ENCODE assay signal across 8 mouse cellular contexts in genomic region chr16:16357908-16358307, GRCm38 (mm10). TPM values are rescaled to one million over a fixed set of nuclear protein-coding genes. Genes with fewer than 3 reads are reported as not detected.
DNase-seq lines count a peak whose midpoint lies in the region; ATAC-seq and TF ChIP-seq lines count a peak whose summit lies in the region.

No protein-coding gene starts in this region.

- dilution Hi-C loops in CH12.LX (cut with MboI; ENCODE audit: extremely low pct_ligation_motif_present, extremely low pct_unique_long_range_greater_than_20kb, low sequenced_read_pairs), result no loop called here

- H3K4me2 ChIP-seq in CH12.LX (ENCODE audit: insufficient read depth, low read depth, poor library complexity, severe bottlenecking), result peak overlapping the region; percentile 97
- H3K4me2 ChIP-seq in hindbrain, postnatal 0 days (ENCODE audit: low read depth, low read length), result peak overlapping the region; percentile 61

- no peak for TF ChIP-seq EP300 in CH12.LX (IDR thresholded peaks at IDR 0.05; ENCODE audit: low read length)

- DNase-seq in adrenal gland, postnatal 10 days, result peak; percentile 9
- no peak for DNase-seq in adrenal gland, postnatal 14 days
- peak; percentile 34 for DNase-seq in CH12.LX (ENCODE audit: extremely low read depth)
- peak; percentile 21 for DNase-seq in embryonic facial prominence, embryonic 10.5 days (ENCODE audit: low spot score)
- DNase-seq in hindbrain, postnatal 0 days (ENCODE audit: low spot score), result peak; percentile 18
- no peak for DNase-seq in midbrain, embryonic 10.5 days (ENCODE audit: low spot score)

- H3K4me3 ChIP-seq in CH12.LX (replicated peaks in 1 of 3; ENCODE audit: low read depth in 2 of 3, low read length in 2 of 3, poor library complexity in 1 of 3), result peak overlapping the region; percentile 80 to 98 (median 84)
- H3K4me3 ChIP-seq in embryonic facial prominence, embryonic 10.5 days, result peak overlapping the region; percentile 70
- peak overlapping the region; percentile 97 for H3K4me3 ChIP-seq in hindbrain, postnatal 0 days (ENCODE audit: low read length)
- peak overlapping the region; percentile 96 for H3K4me3 ChIP-seq in midbrain, embryonic 10.5 days

- peaks cover under 1 to 13% of the 10 kb centered on the region in 2 experiments for H3K36me3 ChIP-seq in CH12.LX (replicated peaks in 1 of 2; ENCODE audit: control insufficient read depth in 1 of 2, insufficient read depth in 1 of 2, low read length in 1 of 2)
- peaks cover 9% of the 10 kb centered on the region for H3K36me3 ChIP-seq in embryonic facial prominence, embryonic 10.5 days (replicated peaks)
- H3K36me3 ChIP-seq in hindbrain, postnatal 0 days (ENCODE audit: insufficient read depth, low read length), result no peaks in the 10 kb centered on the region
- H3K36me3 ChIP-seq in midbrain, embryonic 10.5 days, result peaks cover 9% of the 10 kb centered on the region

- no peak for TF ChIP-seq POLR2A in CH12.LX (IDR thresholded peaks at IDR 0.05; ENCODE audit: low read depth, low read length)

- H3K27me3 ChIP-seq in CH12.LX (replicated peaks), result no peaks in the 10 kb centered on the region
- H3K27me3 ChIP-seq in embryonic facial prominence, embryonic 10.5 days (replicated peaks; ENCODE audit: low read depth, poor library complexity, severe bottlenecking), result no peaks in the 10 kb centered on the region
- H3K27me3 ChIP-seq in hindbrain, postnatal 0 days (ENCODE audit: insufficient read depth, low read length), result no peaks in the 10 kb centered on the region
- no peaks in the 10 kb centered on the region for H3K27me3 ChIP-seq in midbrain, embryonic 10.5 days (ENCODE audit: low read depth, poor library complexity, severe bottlenecking)

- ATAC-seq in hindbrain, postnatal 0 days, result no peak
- no peak for ATAC-seq in erythroid progenitor cell, adult 5-6 weeks (replicated peaks; ENCODE audit: low FRiP score, poor library complexity, severe bottlenecking)
- ATAC-seq in CD4-positive, CD25-positive, alpha-beta regulatory T cell, adult 4 months, result no peak

- H3K27ac ChIP-seq in CH12.LX (ENCODE audit: insufficient read depth, low read depth), result no peak overlapping the region
- peak overlapping the region; percentile 90 for H3K27ac ChIP-seq in embryonic facial prominence, embryonic 10.5 days (replicated peaks)
- peak overlapping the region; percentile 93 for H3K27ac ChIP-seq in hindbrain, postnatal 0 days
- H3K27ac ChIP-seq in midbrain, embryonic 10.5 days (replicated peaks), result peak overlapping the region; percentile 93

- peak in 1 of 2 experiments; percentile 70; a peak in 2 of 4 replicates for TF ChIP-seq CTCF in CH12.LX (conservative IDR thresholded peaks at IDR 0.05 in 1 of 2, IDR thresholded peaks at IDR 0.05 in 1 of 2; ENCODE audit: low read depth in 2 of 2, low read length in 2 of 2)
- TF ChIP-seq CTCF in hindbrain, postnatal 0 days (IDR thresholded peaks at IDR 0.05; ENCODE audit: low read depth), result peak; percentile 65

- H3K79me2 ChIP-seq in CH12.LX (replicated peaks; ENCODE audit: control insufficient read depth, extremely low read depth, insufficient read depth, poor library complexity, severe bottlenecking), result peaks cover 30% of the 10 kb centered on the region

- TF ChIP-seq RAD21 in CH12.LX (IDR thresholded peaks at IDR 0.05; ENCODE audit: low read depth, low read length), result no peak; the same call in 1 of the 2 replicates

- H3K4me1 ChIP-seq in CH12.LX (ENCODE audit: control insufficient read depth in 1 of 2, insufficient read depth in 2 of 2), result peaks cover 0 to 26% of the 10 kb centered on the region in 2 experiments; a peak in 2 of 4 replicates
- H3K4me1 ChIP-seq in embryonic facial prominence, embryonic 10.5 days, result peaks cover 4% of the 10 kb centered on the region
- peaks cover 10% of the 10 kb centered on the region; the same call in 1 of the 2 replicates for H3K4me1 ChIP-seq in hindbrain, postnatal 0 days (ENCODE audit: insufficient read depth, low read length)
- peaks cover 8% of the 10 kb centered on the region for H3K4me1 ChIP-seq in midbrain, embryonic 10.5 days

- WGBS in embryonic facial prominence, embryonic 10.5 days, result 17% methylated on average over 6 of the region's 6 CpGs
- WGBS in hindbrain, postnatal 0 days, result 8% methylated on average over 6 of the region's 6 CpGs
- 12% methylated on average over 6 of the region's 6 CpGs for WGBS in midbrain, embryonic 10.5 days

- H3K9me3 ChIP-seq in CH12.LX (replicated peaks; ENCODE audit: low read length), result peaks cover 8% of the 10 kb centered on the region
- peaks cover under 1% of the 10 kb centered on the region for H3K9me3 ChIP-seq in embryonic facial prominence, embryonic 10.5 days
- 0 out of 2 replicates have a peak, but pooled peaks cover under 1% of the 10 kb centered on the region for H3K9me3 ChIP-seq in hindbrain, postnatal 0 days (ENCODE audit: low read length)
- H3K9me3 ChIP-seq in midbrain, embryonic 10.5 days (replicated peaks), result no peaks in the 10 kb centered on the region; the same call in 1 of the 2 replicates

- in situ Hi-C loops in CH12.LX (cut with MboI; ENCODE audit: low pct_ligation_motif_present, low pct_unique_long_range_greater_than_20kb, low sequenced_read_pairs), result no loop called here

- peak overlapping the region; percentile 61 for H3K9ac ChIP-seq in CH12.LX (ENCODE audit: insufficient read depth, low read depth)
- H3K9ac ChIP-seq in hindbrain, postnatal 0 days (replicated peaks; ENCODE audit: low read length), result peak overlapping the region; percentile 84

TF ChIP-seq in CH12.LX, 34 proteins besides CTCF, POLR2A, EP300 and RAD21:
- TF ChIP-seq ZC3H11A (IDR thresholded peaks at IDR 0.05; ENCODE audit: low read depth, low read length), result no peak
- 0 out of 2 replicates have a peak, but pooled peaks have one; percentile 12 for TF ChIP-seq MYC (IDR thresholded peaks at IDR 0.05; ENCODE audit: low read depth, low read length)

RNA-seq across cellular contexts. Expression of gene Dnm1l, which starts 0.9 kb away (rescaled TPM):
- 10 to 100 TPM; 64.0 to 82.1 TPM for total RNA-seq in adrenal gland, postnatal 10 days (2021)
- total RNA-seq in adrenal gland, postnatal 14 days (2021), result 72.6 and 77.9 TPM in 2 replicates
- total RNA-seq in CH12.LX (2012; rRNA removed), result 55.8 and 59.1 TPM in 2 replicates
- total RNA-seq in CH12.LX (2014; rRNA removed), result 91.7 and 101 TPM in 2 replicates
- polyA plus RNA-seq in CH12.LX (2012; ENCODE audit: insufficient read length, low read depth), result 82.9 and 83.1 TPM in 2 replicates
- polyA plus RNA-seq in embryonic facial prominence, embryonic 10.5 days (2016; fragmentation: Nextera tagmentation; extraction: Ambion mirVana), result 58.4 and 59.1 TPM in 2 replicates
- 70.6 and 79.7 TPM in 2 replicates for total RNA-seq in hindbrain, postnatal 0 days (2014; rRNA removed)
- 109 and 113 TPM in 2 replicates for polyA plus RNA-seq in hindbrain, postnatal 0 days (2015; fragmentation: Nextera tagmentation; extraction: Ambion mirVana)
- polyA plus RNA-seq in midbrain, embryonic 10.5 days (2016; fragmentation: Nextera tagmentation; extraction: Ambion mirVana), result 57.1 and 61.9 TPM in 2 replicates
- 34.0 and 41.4 TPM in 2 replicates for total RNA-seq in erythroid progenitor cell, adult 5-6 weeks (2015; ENCODE audit: low replicate concordance)
- total RNA-seq in erythroid progenitor cell, adult 5-6 weeks (2017; ENCODE audit: low replicate concordance), result 31.9 and 49.2 TPM in 2 replicates
- polyA plus RNA-seq in CD4-positive, CD25-positive, alpha-beta regulatory T cell, adult 4 months (2017; shearing (Covaris generic)), result 10 to 100 TPM; 52.8 to 56.9 TPM

RNA-seq across cellular contexts. Expression of gene Yars2, which starts 55.1 kb away (rescaled TPM):
- total RNA-seq in adrenal gland, postnatal 10 days (2021), result 10 to 100 TPM; 33.8 to 36.4 TPM
- 33.8 and 41.7 TPM in 2 replicates for total RNA-seq in adrenal gland, postnatal 14 days (2021)
- total RNA-seq in CH12.LX (2012; rRNA removed) (40.9 and 61.2 TPM in 2 replicates), CH12.LX (2014; rRNA removed) (112 and 122 TPM in 2 replicates)
- polyA plus RNA-seq in CH12.LX (2012; ENCODE audit: insufficient read length, low read depth), result 56.0 TPM in 2 replicates
- 41.0 and 49.3 TPM in 2 replicates for polyA plus RNA-seq in embryonic facial prominence, embryonic 10.5 days (2016; fragmentation: Nextera tagmentation; extraction: Ambion mirVana)
- total RNA-seq in hindbrain, postnatal 0 days (2014; rRNA removed), result 30.9 and 40.6 TPM in 2 replicates
- 26.4 and 28.0 TPM in 2 replicates for polyA plus RNA-seq in hindbrain, postnatal 0 days (2015; fragmentation: Nextera tagmentation; extraction: Ambion mirVana)
- 41.1 and 46.1 TPM in 2 replicates for polyA plus RNA-seq in midbrain, embryonic 10.5 days (2016; fragmentation: Nextera tagmentation; extraction: Ambion mirVana)
- 28.5 and 29.9 TPM in 2 replicates for total RNA-seq in erythroid progenitor cell, adult 5-6 weeks (2015; ENCODE audit: low replicate concordance)
- 0.45 and 2.4 TPM in 2 replicates for total RNA-seq in erythroid progenitor cell, adult 5-6 weeks (2017; ENCODE audit: low replicate concordance)
- 1 to 10 TPM; 2.9 to 6.2 TPM for polyA plus RNA-seq in CD4-positive, CD25-positive, alpha-beta regulatory T cell, adult 4 months (2017; shearing (Covaris generic))

Comparison
In these comparisons a context has a peak if more than half of its experiments do, and no peak if none do; other contexts are left out.
1. DNase-seq: peak in adrenal gland, postnatal 10 days (single experiment), CH12.LX (single experiment), embryonic facial prominence, embryonic 10.5 days (single experiment) and hindbrain, postnatal 0 days (single experiment); none in adrenal gland, postnatal 14 days (single experiment) and midbrain, embryonic 10.5 days (single experiment).
2. Peak in every context shown above with its lines, with median percentiles within 50 percentile points of each other: H3K4me3 ChIP-seq.